Mouse (Mus musculus): ENCODE measurements around the gene Mgarp. TPM values are rescaled to one million over a fixed set of nuclear protein-coding genes. Genes with fewer than 3 reads are reported as not detected.
"Not testable (repeated sequence)": the region's sequence is repeated elsewhere in the genome, so short reads cannot be mapped to it uniquely, and the experiment has no call there.

The Mgarp gene
- total RNA-seq, 2 experiments from 2014 or later: 0.33 to 0.34 TPM

GRCm38 (mm10) chr3:51373544-51373943 is 23.0 kb downstream of the Mgarp start:
- DNase-seq: no peak
- intact Hi-C loops (cut with DNase I): no loop called here

- intact Hi-C loops (cut with DNase I): no loop called here
- DNase-seq: no peak
Measured at GRCm38 (mm10) chr3:51372883-51373282, 23.7 kb downstream of the Mgarp start.

- intact Hi-C loops (cut with DNase I): no loop called here
- no peak for DNase-seq
Measured at GRCm38 (mm10) chr3:51371826-51372225, 24.7 kb downstream of the Mgarp start.

- DNase-seq: no peak
- intact Hi-C loops (cut with DNase I): loop anchor here (5.0 kb wide), 1 partner anchor 136 kb away; no protein-coding TSS in a partner anchor
Measured at GRCm38 (mm10) chr3:51368011-51368410, 28.5 kb downstream of the Mgarp start.

DNA sequence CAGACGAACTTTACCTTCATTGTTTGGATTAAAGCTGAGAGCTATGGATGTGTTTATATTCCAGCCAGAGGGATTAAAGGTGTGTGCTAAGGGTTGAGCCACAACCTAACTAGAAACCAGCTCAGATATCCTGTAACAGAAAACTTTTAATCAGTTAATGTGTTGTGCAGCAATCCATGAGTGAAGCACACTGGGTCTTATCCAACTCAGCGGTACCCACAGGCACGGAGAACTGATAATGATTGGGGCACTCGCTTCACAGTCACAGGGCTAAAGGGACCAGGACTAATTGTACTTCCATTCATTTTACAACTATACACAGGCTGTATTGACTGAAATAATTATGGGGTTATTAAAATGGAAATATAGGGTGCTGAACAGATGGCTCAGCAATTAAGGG is 29.6 kb downstream of the Mgarp start:
- DNase-seq: no peak
- intact Hi-C loops (cut with DNase I): loop anchor here (5.0 kb wide), 1 partner anchor 135 kb away; no protein-coding TSS in a partner anchor

- intact Hi-C loops (cut with DNase I): loop anchor here (1.0 to 5.0 kb wide), 2 partner anchors 76 to 133 kb away; no protein-coding TSS in a partner anchor
- DNase-seq: no peak
Measured at GRCm38 (mm10) chr3:51365517-51365882, 31.0 kb downstream of the Mgarp start.

- intact Hi-C loops (cut with DNase I): loop anchor here (1.0 to 5.0 kb wide), 2 partner anchors 76 to 133 kb away; no protein-coding TSS in a partner anchor
- DNase-seq: peak; percentile 72 to 79
Measured at GRCm38 (mm10) chr3:51364703-51365516, 31.6 kb downstream of the Mgarp start.

- no peak for DNase-seq
- intact Hi-C loops (cut with DNase I): no loop called here
Measured at GRCm38 (mm10) chr3:51361066-51361465, 35.5 kb downstream of the Mgarp start.

DNA sequence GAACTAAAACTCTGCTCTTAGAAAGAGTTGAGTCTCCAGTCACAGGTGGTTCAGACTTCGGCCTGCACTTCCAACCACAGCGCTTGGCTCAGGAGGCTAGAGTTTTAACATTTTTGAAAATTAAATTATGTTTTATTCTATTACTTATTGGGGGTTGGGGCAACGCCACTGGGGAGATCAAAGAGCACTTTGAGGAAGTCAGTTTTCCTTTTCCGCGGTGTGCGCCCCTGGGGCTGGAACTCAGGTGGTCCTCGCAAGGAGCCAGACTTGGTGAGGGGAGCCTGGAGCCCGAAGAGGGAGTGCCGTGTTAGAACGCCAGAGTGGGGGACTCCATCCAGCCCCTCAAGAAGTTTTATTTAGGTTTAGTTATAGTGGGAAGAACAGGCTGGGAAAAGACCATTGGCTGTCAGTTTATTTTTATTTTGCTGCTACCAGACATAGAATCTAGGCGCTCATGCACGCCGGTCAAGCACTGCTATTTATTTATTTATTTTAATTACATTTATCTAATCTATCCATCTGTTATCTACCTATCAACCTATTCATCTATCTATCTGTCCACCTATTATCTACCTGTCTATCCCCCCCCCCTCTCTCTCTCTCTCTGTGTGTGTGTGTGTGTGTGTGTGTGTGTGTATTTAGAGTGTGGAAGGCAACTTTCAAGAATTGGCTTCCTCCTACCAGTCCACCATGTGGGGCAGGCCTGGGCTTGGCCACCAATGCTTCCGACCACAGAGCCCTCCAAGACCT is 36.8 kb downstream of the Mgarp start:
- no peak for DNase-seq
- intact Hi-C loops (cut with DNase I): no loop called here

- intact Hi-C loops (cut with DNase I): no loop called here
- peak; percentile 55 to 63 for DNase-seq
Measured at GRCm38 (mm10) chr3:51358660-51359557, 37.6 kb downstream of the Mgarp start.

DNA sequence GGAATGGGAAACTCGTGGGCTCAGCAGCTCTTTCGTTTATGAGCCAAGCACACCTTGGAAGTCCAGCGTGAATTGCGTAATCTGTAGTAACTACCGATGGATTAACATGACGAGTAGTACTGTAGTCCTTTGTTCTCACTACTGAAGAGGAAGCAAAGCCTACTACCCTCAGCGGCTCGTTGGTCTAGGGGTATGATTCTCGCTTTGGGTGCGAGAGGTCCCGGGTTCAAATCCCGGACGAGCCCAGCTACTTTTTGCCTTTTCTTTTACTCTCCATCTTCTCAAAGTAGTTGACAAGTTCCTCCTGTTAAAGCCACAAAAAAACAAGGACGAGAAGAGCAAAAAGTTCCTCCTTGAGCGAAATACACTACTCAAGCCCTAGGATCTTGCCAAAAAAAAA is 38.4 kb downstream of the Mgarp start:
- intact Hi-C loops (cut with DNase I): no loop called here
- peak; percentile 45 to 64 for DNase-seq

- intact Hi-C loops (cut with DNase I): no loop called here
- no peak for DNase-seq
Measured at GRCm38 (mm10) chr3:51357624-51358023, 38.9 kb downstream of the Mgarp start.

DNA sequence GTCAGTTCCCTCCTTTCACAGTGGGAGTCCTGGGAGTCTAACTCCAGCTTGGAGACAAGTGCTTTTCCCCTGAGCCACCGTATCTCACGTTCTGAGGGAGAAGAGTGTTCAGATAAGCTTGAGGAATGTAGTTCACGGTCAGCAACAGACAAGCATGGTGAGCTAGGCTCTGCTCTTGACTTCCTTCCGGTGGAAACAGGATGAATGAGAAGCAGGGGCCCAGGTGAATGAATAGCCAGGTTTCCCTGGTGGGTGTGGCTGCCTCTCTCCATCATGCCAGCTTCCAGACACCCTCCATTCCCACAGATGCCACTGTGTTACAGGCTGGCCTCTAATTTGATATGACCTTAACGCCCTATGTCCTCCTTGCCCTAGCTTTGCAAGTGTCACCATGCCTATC is 39.5 kb downstream of the Mgarp start:
- intact Hi-C loops (cut with DNase I): no loop called here
- no peak for DNase-seq

- intact Hi-C loops (cut with DNase I): loop anchor here (5.0 kb wide), 1 partner anchor 118 kb away; no protein-coding TSS in a partner anchor
- DNase-seq: not testable (repeated sequence)
Measured at GRCm38 (mm10) chr3:51354956-51355355, 41.6 kb downstream of the Mgarp start.

GRCm38 (mm10) chr3:51354034-51354427 is 42.5 kb downstream of the Mgarp start:
- intact Hi-C loops (cut with DNase I): loop anchor here (5.0 kb wide), 1 partner anchor 117 kb away; no protein-coding TSS in a partner anchor
- DNase-seq: no peak

DNA sequence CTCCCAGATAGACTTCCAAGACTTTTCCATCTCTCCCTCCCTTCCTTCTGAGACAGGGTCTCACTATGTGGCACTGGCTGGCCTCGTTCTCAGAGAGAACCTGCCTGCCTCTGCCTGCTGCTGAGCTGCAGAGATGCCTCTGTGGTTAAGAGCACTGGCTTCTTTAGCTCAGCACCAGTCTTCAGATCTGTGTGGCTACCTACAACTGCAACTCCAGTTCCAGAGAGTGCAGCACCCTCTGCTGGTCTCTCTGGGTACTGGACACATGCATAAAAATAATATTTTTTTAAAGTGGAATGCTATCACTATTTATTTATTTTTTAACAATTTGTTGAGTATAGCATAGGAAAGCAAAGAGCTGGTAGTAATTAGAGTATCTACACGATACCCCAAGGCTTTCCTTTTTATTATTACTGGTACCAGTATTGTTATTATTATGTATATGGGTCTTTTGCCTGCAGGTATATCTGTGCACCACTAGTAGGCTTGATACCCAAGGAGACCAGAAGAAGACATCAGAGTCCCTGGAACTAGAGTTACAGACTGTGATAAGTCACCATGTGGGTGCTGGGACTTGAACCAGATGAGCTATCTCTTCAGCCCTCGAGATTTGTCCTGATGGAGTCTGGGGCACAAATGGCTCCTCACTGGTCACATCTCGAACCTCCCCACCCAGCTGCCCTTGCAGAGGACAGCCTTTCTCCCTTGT is 43.1 kb downstream of the Mgarp start:
- DNase-seq: peak; percentile 63 to 75
- intact Hi-C loops (cut with DNase I): loop anchor here (1.0 to 5.0 kb wide), 2 partner anchors 64 to 116 kb away; no protein-coding TSS in a partner anchor

GRCm38 (mm10) chr3:51350806-51351205 is 45.7 kb downstream of the Mgarp start:
- no peak for DNase-seq
- intact Hi-C loops (cut with DNase I): loop anchor here (5.0 kb wide), 1 partner anchor 114 kb away; no protein-coding TSS in a partner anchor

- intact Hi-C loops (cut with DNase I): no loop called here
- no peak for DNase-seq
Measured at GRCm38 (mm10) chr3:51348646-51349238, 47.8 kb downstream of the Mgarp start.

GRCm38 (mm10) chr3:51345017-51345416 is 51.5 kb downstream of the Mgarp start:
- intact Hi-C loops (cut with DNase I); DNase-seq: not testable (repeated sequence)

Measured in heart, postnatal 14 days (tissue).